Mouse (Mus musculus) lung, adult 2 months (tissue): ENCODE data around the gene Adprh.

Experiments used
- CTCF ChIP-seq: fragments of 200-500 bp; IDR thresholded peaks from 2 replicates; pipeline ENCODE4 v1.5.1; 2011; ENCODE audit warnings: mild to moderate bottlenecking, low read length, control low read depth; ENCODE audit not compliant: insufficient read depth
- POLR2A ChIP-seq: fragments of 200-500 bp; IDR thresholded peaks from 2 replicates; pipeline ENCODE4 v1.6.1; 2011; ENCODE audit warnings: low read depth, mild to moderate bottlenecking, control low read depth, low read length, borderline replicate concordance; ENCODE audit errors: extremely low read depth

- TF ChIP-seq CTCF (no peak), POLR2A (no peak)
Observed at GRCm38 (mm10) chr16:38425799-38426198, 26.7 kb downstream of the Adprh start.
